Mouse (Mus musculus): ENCODE data around the gene Golga4. TPM values are rescaled to one million over a fixed set of nuclear protein-coding genes. Genes with fewer than 3 reads are reported as not detected.

The Golga4 gene
- 103 TPM in 2 replicates for total RNA-seq (2021)
- long read RNA-seq, experiment 1, full-length matches to known transcripts = 3 of 17 reads
- long read RNA-seq, experiment 1, partial matches to known transcripts = 5 of 17 reads
- long read RNA-seq, experiment 1, other reads (novel, unspliced or antisense) = 9 of 17 reads
- long read RNA-seq, experiment 2, full-length matches to known transcripts = 3 of 22 reads
- long read RNA-seq, experiment 2, partial matches to known transcripts = 4 of 22 reads
- long read RNA-seq, experiment 2, other reads (novel, unspliced or antisense) = 15 of 22 reads

DNA sequence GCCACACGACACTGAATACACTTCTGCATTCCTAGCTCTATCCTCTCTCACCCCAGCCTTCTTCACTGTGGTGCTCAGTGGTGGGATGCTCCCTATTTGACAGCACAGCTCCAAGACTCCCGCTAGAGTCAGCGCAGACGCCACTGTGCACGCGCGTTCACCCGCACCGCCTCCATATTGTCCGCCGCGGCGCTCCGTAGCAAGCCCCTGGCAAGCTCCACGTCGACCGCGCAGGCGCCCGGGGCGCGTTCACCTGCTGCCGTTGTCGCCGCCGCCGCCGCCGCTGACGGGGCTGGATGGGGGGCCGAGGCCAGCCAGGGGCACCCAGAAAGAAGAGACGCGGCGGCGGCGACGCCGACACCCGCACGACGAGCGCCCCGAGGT, at the start of gene Golga4:
TSS of gene Golga4 (plus strand) at position 248 of the 384 bp plus-strand sequence.
- peak; percentile 95 for DNase-seq

DNA sequence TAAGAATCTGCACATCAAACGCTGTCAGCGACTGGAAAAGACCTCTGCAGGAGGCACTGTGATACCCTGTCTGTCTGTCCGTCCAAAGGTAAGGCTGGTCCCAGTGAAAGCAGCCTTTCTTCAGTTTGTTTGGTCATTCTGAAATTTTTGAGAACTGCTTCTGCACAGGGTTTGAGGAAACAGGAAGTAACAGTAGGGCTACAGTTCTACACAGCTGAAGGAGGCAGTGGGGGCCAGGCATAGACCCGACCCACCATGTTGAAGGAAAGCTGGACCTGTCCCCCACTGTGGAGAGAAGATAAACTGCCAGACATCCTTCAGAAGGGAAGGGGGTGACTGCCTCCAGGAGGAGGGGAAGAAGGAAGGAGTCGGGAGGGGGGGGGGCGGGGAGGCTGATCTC, 49.7 kb upstream of the Golga4 start:
- no peak for DNase-seq

DNA sequence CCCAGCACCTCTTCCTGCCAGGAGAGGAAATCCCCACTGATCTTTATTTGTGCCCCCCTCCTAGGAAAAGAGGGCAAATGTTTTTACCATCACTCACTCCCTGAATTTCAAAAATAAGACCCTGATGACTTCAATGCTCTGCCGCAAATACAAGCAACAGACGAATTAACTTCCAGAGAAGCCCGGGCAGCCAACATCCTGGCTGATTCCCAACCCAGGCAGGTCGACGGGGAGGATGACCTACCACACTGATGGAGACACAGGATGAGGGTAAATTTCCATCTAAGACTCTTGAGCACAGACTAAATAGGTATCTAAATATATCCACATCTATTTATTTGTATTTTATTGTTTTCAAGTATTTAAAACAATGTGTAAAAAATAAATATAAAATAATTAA, 48.0 kb upstream of the Golga4 start:
- DNase-seq = no peak

DNA sequence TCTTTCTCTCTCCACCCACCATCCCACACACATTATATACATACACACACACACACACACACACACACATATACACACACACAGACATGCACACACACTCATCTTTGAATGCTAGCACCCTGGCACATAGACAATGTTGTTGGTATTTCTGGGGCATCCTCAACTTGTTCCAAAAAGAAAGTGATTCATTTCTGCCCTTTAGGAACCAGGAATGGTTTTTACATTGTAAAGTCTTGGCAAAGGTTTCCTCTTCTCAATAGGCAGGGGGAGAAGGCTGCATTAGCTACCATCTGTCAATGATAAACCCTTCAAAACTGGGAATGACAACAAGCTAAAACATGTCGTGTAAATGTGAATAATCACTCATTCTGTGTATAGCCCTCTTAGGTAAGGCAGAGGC, 42.0 kb upstream of the Golga4 start:
- no peak for DNase-seq

DNA sequence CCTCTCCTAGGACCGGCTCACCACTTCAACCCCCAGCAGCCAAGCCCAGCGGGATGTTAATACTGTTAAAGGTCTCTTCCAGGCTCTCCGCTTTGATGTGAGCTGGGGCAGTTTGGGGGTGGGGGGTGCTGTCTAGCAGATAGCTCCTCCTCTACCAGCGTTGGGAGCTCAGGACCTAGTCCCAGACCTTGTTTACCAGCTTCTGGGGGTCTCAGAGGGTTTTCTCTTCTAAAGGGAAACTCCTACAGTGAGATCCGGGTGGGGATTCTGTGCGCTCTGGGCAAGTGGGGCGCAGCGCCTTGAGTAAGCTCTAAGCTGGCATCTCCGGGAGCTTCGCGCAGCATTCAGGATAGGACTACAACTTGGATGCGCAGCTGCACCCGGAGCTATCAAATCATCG, 37.8 kb upstream of the Golga4 start:
- DNase-seq = no peak

DNA sequence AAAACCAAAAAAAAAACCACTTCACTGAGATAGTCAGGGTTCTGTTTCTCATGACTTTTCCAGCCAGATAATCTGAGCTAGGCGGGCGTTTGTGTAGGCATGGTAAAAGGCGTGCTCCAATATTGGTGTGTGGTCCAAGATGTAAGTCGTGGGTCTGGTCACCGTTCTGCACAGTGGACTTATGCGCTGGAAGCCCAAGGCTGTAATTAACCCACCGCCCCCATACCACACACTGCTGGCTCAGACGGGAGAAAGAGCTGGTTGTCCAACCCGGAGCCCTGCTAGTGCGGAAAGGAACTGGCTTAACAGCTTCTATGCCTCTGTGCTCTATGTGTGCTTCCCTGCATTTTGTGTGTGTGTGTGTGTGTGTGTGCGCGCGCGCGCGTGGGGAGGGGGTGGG, 36.8 kb upstream of the Golga4 start:
- no peak for DNase-seq

DNA sequence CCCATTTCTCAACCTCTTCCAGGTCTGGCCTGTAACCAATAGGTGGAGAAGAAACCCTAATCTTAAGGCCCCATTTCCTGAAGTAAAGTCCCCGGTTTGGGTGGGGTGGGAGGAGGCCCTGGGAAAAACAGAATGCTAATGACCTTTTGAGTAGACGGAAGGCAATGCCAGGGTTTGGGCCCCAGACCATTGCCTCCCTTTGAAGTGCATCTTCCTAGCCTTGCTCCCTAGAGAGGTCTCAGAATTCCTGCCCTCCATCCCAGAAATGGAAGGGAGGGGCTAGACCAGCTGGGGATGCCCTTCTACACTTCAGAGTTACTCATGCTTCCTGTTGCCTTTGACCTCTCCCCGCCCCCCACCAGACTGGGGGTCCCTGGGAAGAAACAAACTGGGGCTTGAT, 34.8 kb upstream of the Golga4 start:
- no peak for DNase-seq

DNA sequence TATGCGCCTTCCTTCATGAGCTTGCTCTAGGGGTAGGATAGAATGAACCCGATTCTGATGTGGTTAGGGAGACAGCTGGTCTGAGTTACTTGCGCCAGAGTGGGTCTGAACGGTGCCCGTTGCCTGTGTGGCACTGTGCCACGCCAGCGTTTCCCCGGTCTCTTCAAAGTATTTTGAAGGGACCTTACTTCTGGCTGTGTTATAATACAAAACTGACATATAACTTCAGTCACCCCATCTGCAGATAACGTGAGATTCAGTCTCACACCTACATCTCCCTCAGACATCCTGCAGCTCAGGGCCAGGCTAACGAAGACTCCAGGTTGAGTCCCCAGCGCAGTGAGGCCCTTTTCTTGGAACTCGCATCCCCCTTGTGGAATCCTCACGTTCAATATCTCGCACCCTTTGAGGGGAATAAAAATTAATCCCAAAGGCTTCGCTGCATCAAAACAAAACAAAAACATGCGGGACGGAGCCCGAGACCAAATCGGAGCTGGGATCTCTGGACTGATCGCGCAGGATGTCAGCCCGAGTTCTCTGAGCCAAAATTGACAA, 29.8 kb upstream of the Golga4 start:
- no peak for DNase-seq

DNA sequence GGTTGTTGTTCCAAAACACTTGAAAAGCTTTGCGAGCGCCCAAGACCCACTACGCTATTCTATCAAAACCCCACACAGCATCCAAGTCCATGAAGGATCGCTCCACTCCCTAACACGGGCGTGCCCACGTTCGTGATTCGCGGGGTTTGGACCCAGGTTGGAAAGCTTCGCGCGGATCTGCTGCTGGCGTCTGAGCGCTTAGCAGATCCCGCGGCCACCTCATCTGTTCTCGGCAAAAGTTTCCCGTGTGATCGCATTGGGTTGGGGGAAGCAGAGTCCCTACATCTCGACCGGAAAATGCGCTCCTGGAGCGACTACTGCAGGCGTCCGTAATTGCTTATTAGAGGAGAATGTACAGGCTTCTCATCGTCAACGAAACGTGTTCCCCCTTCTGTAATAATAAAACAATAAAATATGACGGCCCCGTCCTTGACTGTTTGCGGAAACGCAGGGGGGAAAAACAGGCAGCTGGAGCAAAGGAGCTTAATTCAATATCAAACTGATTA, 29.2 kb upstream of the Golga4 start:
- DNase-seq = no peak

DNA sequence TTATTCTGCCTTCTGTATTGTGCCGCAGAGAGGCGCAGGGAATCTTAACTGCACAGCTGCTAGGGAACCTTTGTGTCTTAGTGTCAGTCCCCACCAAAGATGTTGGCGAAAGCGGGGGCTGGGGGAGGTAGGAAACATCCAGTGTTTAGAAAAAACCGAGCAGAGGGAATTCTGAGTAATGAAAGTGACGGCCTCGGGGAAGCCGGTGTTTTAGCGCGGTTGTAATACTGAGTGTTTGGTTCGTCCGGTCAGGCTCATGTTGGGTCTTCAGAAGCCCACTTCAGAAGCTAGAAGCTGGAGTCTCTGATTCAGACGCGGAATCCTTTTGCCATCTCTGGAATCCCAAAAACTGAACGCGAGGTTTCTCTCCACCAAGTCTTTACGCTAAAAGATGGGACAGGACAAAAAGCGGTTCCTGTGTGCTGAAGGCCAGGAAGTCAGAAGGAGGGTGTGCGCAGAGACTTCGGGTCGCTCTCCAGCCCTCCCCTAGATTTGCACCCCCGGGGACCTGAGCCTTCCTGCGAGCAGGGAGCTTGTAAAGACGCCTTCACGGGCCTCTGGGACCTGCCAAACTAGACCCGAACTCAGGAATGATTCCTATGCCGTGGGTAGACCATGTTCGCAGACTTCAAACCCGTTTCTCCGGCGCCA, 28.7 kb upstream of the Golga4 start:
- DNase-seq = peak; percentile 7

DNA sequence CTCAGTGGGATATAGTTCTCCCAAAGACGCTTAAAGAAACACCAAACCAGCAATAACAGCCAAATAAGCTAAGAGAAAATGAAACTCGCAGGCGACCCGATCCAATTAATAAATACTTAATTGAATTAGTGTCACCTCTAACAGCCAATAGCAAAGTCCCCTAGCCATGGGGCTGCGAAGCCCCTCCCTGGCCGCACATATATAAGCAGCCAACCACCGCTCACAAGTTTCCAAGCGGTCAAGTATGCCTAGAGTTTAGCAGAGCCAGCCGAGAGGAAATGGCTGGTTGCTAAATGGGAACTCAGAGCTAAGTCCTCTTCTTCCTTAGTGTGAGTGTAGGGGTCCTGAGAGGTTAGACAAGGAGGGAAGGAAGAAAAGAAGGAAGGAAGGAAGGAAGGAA, 28.1 kb upstream of the Golga4 start, which contains the start of gene Eomes:
TSS of gene Eomes (plus strand) at position 252 of the 400 bp plus-strand sequence.
- DNase-seq = peak; percentile 8

DNA sequence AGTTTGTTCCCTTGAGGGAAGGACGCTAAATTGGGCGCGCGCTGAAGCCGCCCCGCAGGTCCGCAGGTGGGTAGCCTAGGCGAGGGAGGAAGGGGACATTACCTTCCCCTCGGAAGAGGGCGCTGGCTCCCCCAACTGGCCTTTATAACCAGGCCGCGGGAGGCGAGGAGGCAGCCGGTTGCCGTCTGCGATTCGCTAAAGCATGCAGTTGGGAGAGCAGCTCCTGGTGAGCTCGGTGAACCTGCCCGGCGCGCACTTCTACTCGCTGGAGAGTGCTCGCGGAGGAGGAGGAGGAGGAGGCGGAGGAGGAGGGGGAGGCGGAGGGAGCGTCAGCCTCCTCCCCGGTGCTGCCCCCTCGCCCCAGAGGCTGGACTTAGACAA, 27.6 kb upstream of the Golga4 start:
- peak; percentile 45 for DNase-seq

DNA sequence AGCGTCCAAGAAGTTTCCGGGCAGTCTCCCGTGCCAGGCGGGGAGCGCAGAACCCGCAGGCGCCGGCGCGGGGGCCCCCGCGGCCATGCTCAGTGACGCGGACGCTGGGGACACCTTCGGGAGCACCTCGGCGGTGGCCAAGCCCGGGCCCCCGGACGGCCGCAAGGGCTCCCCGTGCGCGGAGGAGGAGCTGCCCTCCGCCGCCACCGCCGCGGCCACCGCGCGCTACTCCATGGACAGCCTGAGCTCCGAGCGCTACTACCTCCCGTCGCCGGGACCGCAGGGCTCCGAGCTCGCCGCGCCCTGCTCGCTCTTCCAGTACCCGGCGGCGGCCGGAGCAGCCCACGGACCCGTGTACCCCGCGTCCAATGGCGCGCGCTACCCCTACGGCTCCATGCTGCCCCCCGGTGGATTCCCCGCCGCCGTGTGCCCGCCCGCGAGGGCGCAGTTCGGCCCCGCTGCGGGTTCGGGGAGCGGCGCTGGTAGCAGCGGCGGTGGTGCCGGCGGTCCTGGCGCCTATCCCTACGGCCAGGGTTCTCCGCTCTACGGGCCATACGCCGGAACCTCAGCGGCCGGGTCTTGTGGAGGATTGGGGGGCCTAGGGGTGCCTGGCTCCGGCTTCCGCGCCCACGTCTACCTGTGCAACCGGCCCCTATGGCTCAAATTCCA, 27.1 kb upstream of the Golga4 start:
- DNase-seq = peak; percentile 65

DNA sequence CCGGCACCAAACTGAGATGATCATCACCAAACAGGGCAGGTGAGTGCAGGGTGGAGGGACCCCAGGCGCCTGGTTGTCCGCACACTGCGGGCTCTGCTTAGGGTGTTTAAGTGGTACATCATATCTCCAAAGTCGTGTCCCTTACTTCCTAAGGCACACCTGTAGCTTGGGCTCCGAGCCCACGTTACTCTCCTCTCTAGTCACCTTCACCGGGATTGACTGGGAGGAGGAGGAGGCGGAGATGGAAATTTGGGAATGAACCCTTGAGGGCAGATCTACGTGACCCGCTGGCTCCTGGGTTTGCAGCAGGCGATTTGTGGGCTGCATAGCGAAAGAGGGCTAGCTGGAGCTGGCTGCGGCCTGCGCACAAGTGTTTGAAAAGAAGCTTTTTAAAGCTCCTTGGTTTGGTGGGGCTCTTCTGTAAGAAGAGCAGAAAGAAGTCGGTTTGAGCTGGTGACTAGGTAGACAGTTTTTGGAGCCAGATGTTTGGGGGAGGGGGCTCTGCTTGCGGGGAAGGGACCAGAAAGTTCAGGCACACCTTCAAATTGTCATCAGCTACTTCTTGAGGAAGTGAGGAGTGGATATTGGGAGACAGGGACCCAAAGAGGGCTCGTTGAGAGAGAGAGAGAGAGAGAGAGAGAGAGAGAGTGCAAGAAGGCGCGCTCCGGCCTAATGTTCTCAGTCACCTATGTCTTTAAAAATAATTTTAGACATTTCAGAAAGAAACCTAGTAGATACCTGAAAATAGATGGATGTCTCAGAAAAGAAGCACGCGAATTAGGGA, 26.4 kb upstream of the Golga4 start:
- DNase-seq = no peak

DNA sequence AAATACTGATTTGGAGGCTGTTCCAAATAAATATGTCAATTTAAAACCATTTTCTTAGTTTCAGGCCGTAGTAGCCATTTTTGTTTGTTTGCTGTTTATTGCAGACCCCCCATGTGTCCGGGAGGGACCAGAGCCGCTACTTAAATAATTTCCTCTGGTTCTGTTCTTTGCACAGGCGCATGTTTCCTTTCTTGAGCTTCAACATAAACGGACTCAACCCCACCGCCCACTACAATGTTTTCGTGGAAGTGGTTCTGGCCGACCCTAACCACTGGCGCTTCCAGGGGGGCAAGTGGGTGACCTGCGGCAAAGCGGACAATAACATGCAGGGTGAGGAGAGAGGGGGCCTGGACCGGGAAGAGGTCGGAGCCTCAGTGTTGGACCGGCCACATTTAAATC, 25.8 kb upstream of the Golga4 start:
- DNase-seq = no peak

DNA sequence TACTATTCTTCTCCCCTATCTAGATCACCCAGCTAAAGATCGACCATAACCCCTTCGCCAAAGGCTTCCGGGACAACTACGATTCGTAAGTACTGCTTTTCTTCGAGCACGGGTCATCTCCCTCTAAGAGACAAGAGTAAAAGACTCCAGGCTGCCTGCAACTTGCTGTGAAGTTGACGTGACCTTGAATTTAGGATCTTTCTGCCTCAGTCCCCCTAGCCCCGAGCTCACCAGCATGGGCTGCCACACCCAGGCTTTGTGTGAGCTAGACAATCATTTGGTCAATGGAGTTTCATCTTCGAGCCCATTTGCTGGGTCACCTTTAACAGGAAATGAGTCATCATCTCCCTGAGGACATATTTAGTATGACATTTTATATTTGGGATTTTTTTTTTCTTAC, 23.9 kb upstream of the Golga4 start:
- no peak for DNase-seq

DNA sequence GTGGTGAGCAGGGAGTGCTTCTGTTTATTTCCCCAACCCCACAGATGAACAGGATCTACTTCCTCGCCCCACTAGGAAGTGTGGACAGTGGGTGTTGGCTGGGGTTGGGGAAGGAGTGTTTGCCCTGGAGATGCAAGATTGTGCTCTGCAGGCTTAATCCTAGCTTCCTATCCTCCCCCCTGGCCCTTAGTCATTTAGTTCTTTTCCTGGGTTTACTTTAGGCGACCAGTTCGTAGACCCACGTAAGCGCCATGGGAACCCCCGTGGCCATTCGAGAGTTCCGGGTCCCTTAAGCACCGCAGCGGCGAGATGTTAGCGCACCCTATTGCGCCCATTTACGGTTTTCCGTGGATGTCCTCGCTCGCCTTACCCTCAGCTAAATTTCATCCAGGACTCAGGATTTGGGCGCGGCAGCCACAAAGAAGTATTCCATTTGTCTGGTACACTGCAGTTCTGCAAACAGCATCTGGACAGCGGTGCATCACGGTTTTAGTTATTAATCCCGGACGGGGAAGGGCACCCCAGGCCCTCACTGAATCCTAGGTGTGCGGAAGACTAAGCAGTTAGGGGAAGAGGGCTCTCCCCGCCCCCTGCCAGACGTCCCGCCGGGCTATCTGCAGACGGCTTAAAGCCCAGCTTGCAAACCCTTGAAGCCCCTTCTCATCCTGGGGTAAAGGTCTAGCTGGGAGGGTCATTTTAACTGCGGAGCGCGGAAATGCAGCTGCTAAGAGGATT, 19.5 kb upstream of the Golga4 start:
- no peak for DNase-seq

DNA sequence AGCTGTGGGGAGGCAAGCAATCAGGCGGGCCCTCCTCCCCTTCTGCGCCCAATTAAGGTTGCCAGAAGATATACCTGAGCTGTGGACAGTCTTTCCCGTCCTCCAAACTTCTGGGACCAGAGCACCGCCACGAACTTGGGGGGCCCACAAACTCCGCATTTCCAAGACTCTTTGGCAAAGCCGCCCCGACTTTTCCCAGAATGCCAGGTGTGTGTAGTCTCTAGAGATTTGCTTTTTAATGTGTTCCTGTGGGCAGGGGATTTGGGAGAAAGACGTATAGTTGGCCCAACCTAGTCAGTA, 19.0 kb upstream of the Golga4 start:
- DNase-seq = no peak

DNA sequence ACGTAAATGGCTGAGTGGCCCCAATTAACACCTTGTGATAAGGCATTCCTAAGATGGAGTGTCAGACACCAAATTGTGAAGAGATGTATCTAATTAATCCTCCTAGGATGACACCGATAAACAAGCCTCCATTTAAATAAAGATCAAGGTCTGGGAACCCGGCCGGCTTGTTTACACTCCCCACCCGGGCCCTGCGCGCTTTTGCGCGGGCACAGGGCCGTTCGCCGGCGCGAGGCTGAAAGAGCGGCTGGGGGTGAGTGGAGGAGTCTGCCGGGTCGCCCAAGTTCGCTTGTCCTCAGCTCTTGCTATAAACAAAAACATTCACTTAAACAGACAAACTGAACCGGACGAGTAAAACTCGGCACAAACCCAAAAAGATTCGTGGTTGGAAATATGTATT, 18.4 kb upstream of the Golga4 start:
- DNase-seq = peak; percentile 31

DNA sequence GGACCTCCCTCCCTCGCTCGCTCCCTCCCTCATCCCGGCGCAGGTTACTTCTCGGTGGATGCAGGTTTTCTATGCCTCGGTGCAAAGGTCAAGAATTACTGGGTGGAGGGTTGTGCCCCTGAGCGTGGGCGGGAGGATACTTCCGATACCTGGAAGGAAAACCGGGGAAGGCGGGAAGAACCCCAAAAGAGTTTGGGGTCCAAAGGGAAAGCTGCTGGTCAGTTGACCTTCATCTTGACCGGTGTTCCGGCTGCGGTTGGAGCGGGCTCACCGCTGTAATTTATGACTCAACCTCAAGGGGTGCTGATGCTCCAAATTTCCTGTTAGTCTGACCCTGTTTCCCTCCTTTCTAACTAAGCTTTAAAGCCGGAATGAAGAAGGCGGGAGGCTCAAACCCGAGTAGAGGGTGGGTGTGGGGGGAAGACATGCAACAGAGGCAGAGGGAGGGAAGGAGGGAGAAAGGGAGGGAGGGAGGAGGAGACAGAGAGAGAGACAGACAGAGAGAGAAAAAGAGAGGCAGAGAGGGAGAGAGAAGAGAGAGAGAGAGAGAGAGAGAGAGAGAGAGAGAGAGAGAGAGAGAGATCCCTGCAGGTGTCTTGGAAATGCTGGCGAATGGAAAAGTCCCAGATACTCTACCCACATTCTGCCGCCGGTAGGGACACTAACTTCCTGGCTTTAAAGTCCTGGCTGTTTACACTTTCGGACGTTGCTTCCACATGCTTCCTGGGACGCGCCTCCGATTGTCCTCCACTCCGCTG, 17.8 kb upstream of the Golga4 start:
- peak; percentile 65 for DNase-seq
